Mouse (Mus musculus): ENCODE data around the gene Rnf7. TPM values are rescaled to one million over a fixed set of nuclear protein-coding genes. Genes with fewer than 3 reads are reported as not detected.

The Rnf7 gene
- total and polyA plus RNA-seq, 2 experiments from 2014 or later, result 217 to 267 TPM

- Histone ChIP-seq H3K9me3 (ENCODE audit: low read length) (no peaks in the 10 kb centered on the region), H3K4me1 (ENCODE audit: insufficient read depth, low read length) (no peaks in the 10 kb centered on the region)
- WGBS, result 27% methylated on average over 1 of the region's 1 CpGs
Measured at GRCm38 (mm10) chr9:96461607-96462006, 16.9 kb downstream of the Rnf7 start.

GRCm38 (mm10) chr9:96460117-96460865, 18.2 kb downstream of the Rnf7 start:
- ATAC-seq (ENCODE audit: low FRiP score), result peak; percentile 29; the same call in 1 of the 2 replicates
- 0 out of 2 replicates have a peak overlapping the region, but pooled peaks have one; percentile 43 for H3K27ac ChIP-seq (ENCODE audit: low read depth, low read length)
- DNase-seq (ENCODE audit: low spot score), result no peak
- H3K9me3 ChIP-seq (ENCODE audit: low read length), result no peaks in the 10 kb centered on the region
- no peak for TF ChIP-seq CTCF (IDR thresholded peaks at IDR 0.05)
- H3K9ac ChIP-seq (replicated peaks; ENCODE audit: low read length, poor library complexity, severe bottlenecking), result no peak overlapping the region
- WGBS, result 48% methylated on average over 10 of the region's 10 CpGs
- H3K4me2 ChIP-seq (ENCODE audit: low read depth, low read length, poor library complexity, severe bottlenecking), result no peak overlapping the region
- H3K4me3 ChIP-seq (ENCODE audit: low read depth, low read length), result no peak overlapping the region
- H3K27me3 ChIP-seq (ENCODE audit: insufficient read depth, low read length), result no peaks in the 10 kb centered on the region
- no peaks in the 10 kb centered on the region for H3K4me1 ChIP-seq (ENCODE audit: insufficient read depth, low read length)
- no peaks in the 10 kb centered on the region for H3K36me3 ChIP-seq (ENCODE audit: insufficient read depth, low read length)

More at GRCm38 (mm10) chr9:96461607-96462006, 16.9 kb downstream of the Rnf7 start:
- Histone ChIP-seq H3K27me3 (ENCODE audit: insufficient read depth, low read length) (no peaks in the 10 kb centered on the region), H3K4me3 (ENCODE audit: low read depth, low read length) (no peak overlapping the region), H3K27ac (ENCODE audit: low read depth, low read length) (no peak overlapping the region), H3K4me2 (ENCODE audit: low read depth, low read length, poor library complexity, severe bottlenecking) (no peak overlapping the region), H3K36me3 (ENCODE audit: insufficient read depth, low read length) (no peaks in the 10 kb centered on the region), H3K9ac (replicated peaks; ENCODE audit: low read length, poor library complexity, severe bottlenecking) (no peak overlapping the region)
- peak; percentile 57 for TF ChIP-seq CTCF (IDR thresholded peaks at IDR 0.05)
- ATAC-seq (ENCODE audit: low FRiP score), result no peak
- DNase-seq (ENCODE audit: low spot score), result no peak

DNA sequence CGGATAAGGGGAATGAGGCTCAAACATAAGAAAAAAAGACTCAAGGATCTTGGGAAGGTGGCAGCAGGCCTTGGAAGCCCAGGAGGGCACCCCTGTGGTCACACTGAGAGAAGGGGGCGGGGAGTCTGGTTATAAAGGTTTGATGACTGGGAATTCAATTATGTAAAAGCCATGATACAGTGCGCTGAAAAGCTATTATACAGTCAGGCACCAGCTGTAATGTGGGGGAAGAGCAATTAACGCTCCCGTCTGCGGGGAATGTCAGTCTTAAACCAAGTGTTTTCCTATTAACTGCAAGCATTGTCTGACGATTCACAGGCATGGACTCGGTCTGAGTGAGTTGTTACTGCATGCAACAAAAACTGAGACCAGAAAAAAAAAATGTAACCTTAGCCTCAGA, 22.9 kb downstream of the Rnf7 start:
- Histone ChIP-seq H3K4me2 (ENCODE audit: low read depth, low read length, poor library complexity, severe bottlenecking) (no peak overlapping the region), H3K27ac (ENCODE audit: low read depth, low read length) (no peak overlapping the region), H3K36me3 (ENCODE audit: insufficient read depth, low read length) (no peaks in the 10 kb centered on the region), H3K27me3 (ENCODE audit: insufficient read depth, low read length) (no peaks in the 10 kb centered on the region), H3K9me3 (ENCODE audit: low read length) (no peaks in the 10 kb centered on the region), H3K4me1 (ENCODE audit: insufficient read depth, low read length) (no peaks in the 10 kb centered on the region), H3K9ac (replicated peaks; ENCODE audit: low read length, poor library complexity, severe bottlenecking) (no peak overlapping the region), H3K4me3 (ENCODE audit: low read depth, low read length) (no peak overlapping the region)
- 52% methylated on average over 8 of the region's 8 CpGs for WGBS
- ATAC-seq (ENCODE audit: low FRiP score), result no peak
- TF ChIP-seq CTCF (IDR thresholded peaks at IDR 0.05), result no peak
- DNase-seq (ENCODE audit: low spot score), result no peak

- TF ChIP-seq CTCF (IDR thresholded peaks at IDR 0.05), result no peak
- H3K9ac ChIP-seq (replicated peaks; ENCODE audit: low read length, poor library complexity, severe bottlenecking), result no peak overlapping the region
- no peak overlapping the region for H3K27ac ChIP-seq (ENCODE audit: low read depth, low read length)
- no peaks in the 10 kb centered on the region for H3K9me3 ChIP-seq (ENCODE audit: low read length)
- no peaks in the 10 kb centered on the region for H3K4me1 ChIP-seq (ENCODE audit: insufficient read depth, low read length)
- H3K27me3 ChIP-seq (ENCODE audit: insufficient read depth, low read length), result no peaks in the 10 kb centered on the region
- no peak overlapping the region for H3K4me2 ChIP-seq (ENCODE audit: low read depth, low read length, poor library complexity, severe bottlenecking)
- no peak overlapping the region for H3K4me3 ChIP-seq (ENCODE audit: low read depth, low read length)
- DNase-seq (ENCODE audit: low spot score), result no peak
- ATAC-seq (ENCODE audit: low FRiP score), result no peak
- WGBS, result 73% methylated on average over 4 of the region's 4 CpGs
- H3K36me3 ChIP-seq (ENCODE audit: insufficient read depth, low read length), result no peaks in the 10 kb centered on the region
Measured at GRCm38 (mm10) chr9:96452956-96453355, 25.5 kb downstream of the Rnf7 start.

- H3K4me3 ChIP-seq (ENCODE audit: low read depth, low read length), result no peak overlapping the region
- H3K27me3 ChIP-seq (ENCODE audit: insufficient read depth, low read length), result no peaks in the 10 kb centered on the region
- WGBS, result 64% methylated on average over 12 of the region's 12 CpGs
- no peaks in the 10 kb centered on the region for H3K4me1 ChIP-seq (ENCODE audit: insufficient read depth, low read length)
- H3K9ac ChIP-seq (replicated peaks; ENCODE audit: low read length, poor library complexity, severe bottlenecking), result no peak overlapping the region
- no peak overlapping the region for H3K27ac ChIP-seq (ENCODE audit: low read depth, low read length)
- no peak for ATAC-seq (ENCODE audit: low FRiP score)
- no peak for DNase-seq (ENCODE audit: low spot score)
- H3K9me3 ChIP-seq (ENCODE audit: low read length), result no peaks in the 10 kb centered on the region
- no peaks in the 10 kb centered on the region for H3K36me3 ChIP-seq (ENCODE audit: insufficient read depth, low read length)
- TF ChIP-seq CTCF (IDR thresholded peaks at IDR 0.05), result no peak
- H3K4me2 ChIP-seq (ENCODE audit: low read depth, low read length, poor library complexity, severe bottlenecking), result no peak overlapping the region
Measured at GRCm38 (mm10) chr9:96450900-96451720, 27.4 kb downstream of the Rnf7 start.

DNA sequence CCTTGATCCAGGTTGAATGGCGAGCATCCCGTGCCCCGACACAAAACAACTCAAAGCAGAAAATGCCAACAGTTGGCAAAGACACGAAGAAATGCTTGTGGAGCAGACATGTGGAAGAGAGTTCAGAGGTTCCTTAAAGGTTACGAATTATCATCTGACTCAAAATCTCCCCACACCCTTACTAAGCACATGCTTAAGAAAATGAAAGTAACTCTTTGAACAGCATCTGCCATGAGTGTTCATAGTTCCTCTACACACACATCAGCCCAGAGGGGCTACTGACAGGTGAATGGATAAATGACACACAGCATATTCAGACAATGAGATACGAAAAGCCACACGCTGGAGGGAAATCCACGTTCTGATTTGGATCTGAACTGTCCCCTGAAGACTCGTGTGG, 29.0 kb downstream of the Rnf7 start:
- Histone ChIP-seq H3K27me3 (ENCODE audit: insufficient read depth, low read length) (no peaks in the 10 kb centered on the region), H3K9me3 (ENCODE audit: low read length) (no peaks in the 10 kb centered on the region), H3K4me3 (ENCODE audit: low read depth, low read length) (no peak overlapping the region), H3K4me1 (ENCODE audit: insufficient read depth, low read length) (no peaks in the 10 kb centered on the region), H3K36me3 (ENCODE audit: insufficient read depth, low read length) (no peaks in the 10 kb centered on the region), H3K4me2 (ENCODE audit: low read depth, low read length, poor library complexity, severe bottlenecking) (no peak overlapping the region), H3K9ac (replicated peaks; ENCODE audit: low read length, poor library complexity, severe bottlenecking) (no peak overlapping the region), H3K27ac (ENCODE audit: low read depth, low read length) (no peak overlapping the region)
- ATAC-seq (ENCODE audit: low FRiP score) (no peak), DNase-seq (ENCODE audit: low spot score) (no peak)
- WGBS, result 83% methylated on average over 9 of the region's 9 CpGs
- TF ChIP-seq CTCF (IDR thresholded peaks at IDR 0.05), result no peak
